Mouse (Mus musculus) stomach, postnatal 0 days (tissue): ENCODE results near the gene Gpatch8. TPM values are rescaled to one million over a fixed set of nuclear protein-coding genes. Genes with fewer than 3 reads are reported as not detected.
A peak's percentile ranks its signal among the peaks of the same experiment; 100 is the strongest.
"Not testable (repeated sequence)": the region's sequence is repeated elsewhere in the genome, so short reads cannot be mapped to it uniquely, and the experiment has no call there.

Experiments
- ATAC-seq: fragments of 200-750 bp; cut with Nextera tagmentation; 2 replicates; pipeline ENCODE4 v1.8.0; 2017; ENCODE audit not compliant: low FRiP score, low TSS enrichment
- DNase-seq: peaks from one replicate; pipeline ENCODE4 v3.0.0-alpha.2; 2016; ENCODE audit warnings: low spot score
- H3K27ac ChIP-seq: fragments of 300-500 bp; sonication (generic); replicated peaks from 2 replicates; pipeline ENCODE4 v1.5.1; 2014; ENCODE audit warnings: mild to moderate bottlenecking, control low read depth
- H3K27me3 ChIP-seq: fragments of 300-500 bp; sonication (generic); 2 replicates; pipeline ENCODE4 v1.6.1; 2014; ENCODE audit warnings: low read length; ENCODE audit not compliant: control insufficient read depth, insufficient read depth
- H3K36me3 ChIP-seq: fragments of 300-500 bp; sonication (generic); 2 replicates; pipeline ENCODE4 v1.6.1; 2014; ENCODE audit warnings: low read length, mixed read lengths; ENCODE audit not compliant: control insufficient read depth, insufficient read depth
- H3K4me1 ChIP-seq: fragments of 300-500 bp; sonication (generic); replicated peaks from 2 replicates; pipeline ENCODE4 v1.6.1; 2014; ENCODE audit warnings: antibody characterized with exemption; ENCODE audit not compliant: control insufficient read depth, insufficient read depth
- H3K4me2 ChIP-seq: fragments of 300-500 bp; sonication (generic); replicated peaks from 2 replicates; pipeline ENCODE4 v1.6.1; 2014; ENCODE audit warnings: low read depth, mild to moderate bottlenecking, control low read depth, moderate library complexity
- H3K4me3 ChIP-seq: fragments of 300-500 bp; sonication (generic); 2 replicates; pipeline ENCODE4 v1.5.1; 2014; ENCODE audit warnings: low read depth, low read length, control low read depth
- H3K9ac ChIP-seq: fragments of 300-500 bp; sonication (generic); 2 replicates; pipeline ENCODE4 v1.6.1; 2014; ENCODE audit warnings: mild to moderate bottlenecking, low read length, control low read depth, mixed read lengths
- H3K9me3 ChIP-seq: fragments of 300-500 bp; sonication (generic); 2 replicates; pipeline ENCODE4 v1.6.1; 2016; ENCODE audit warnings: low read length; ENCODE audit not compliant: control insufficient read depth
- CTCF ChIP-seq: IDR thresholded peaks from 2 replicates; pipeline ENCODE4 v1.5.1; 2016; ENCODE audit warnings: antibody characterized with exemption, low read depth, mild to moderate bottlenecking, moderate library complexity
- EP300 ChIP-seq: optimal IDR thresholded peaks from 2 replicates; pipeline ENCODE3; 2016; ENCODE audit warnings: antibody characterized with exemption
- WGBS: fragments of 180-500 bp; shearing (Covaris S2); extraction: QIAGEN DNeasy Blood & Tissue Kit; methylation state at CpG from one replicate; pipeline ENCODE4 v1.1.7; 2014; 5-methylcytosine and 5-hydroxymethylcytosine counted together
- polyA plus RNA-seq: library from polyadenylated mRNA; unstranded; fragments of >200 nt; fragmentation: Nextera tagmentation; extraction: Ambion mirVana; gene quantifications from 2 replicates; pipeline ENCODE4 v1.2.1, GENCODE M21; 2015

Gene Gpatch8
- polyA plus RNA-seq, 1 experiment from 2014 or later: 16.8 TPM

DNA sequence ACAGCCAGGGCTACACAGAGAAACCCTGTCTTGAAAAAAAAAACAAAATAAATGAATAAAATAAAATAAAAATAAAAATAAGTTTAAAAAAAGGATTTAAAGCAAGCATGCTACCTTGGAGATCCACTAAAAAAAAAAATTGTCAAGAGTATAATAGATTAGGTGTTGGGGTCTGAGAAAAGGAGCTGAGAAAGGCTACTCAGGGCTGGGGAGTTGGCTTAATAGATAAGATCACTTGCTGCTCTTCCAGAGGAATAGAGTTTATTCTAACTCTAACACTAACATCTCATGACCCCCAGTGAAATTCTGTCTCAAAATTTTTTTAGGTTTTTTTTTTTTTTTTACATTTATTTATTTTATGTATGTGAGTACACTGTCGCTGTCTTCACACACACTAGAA is 10.1 kb upstream of the Gpatch8 start:
- ATAC-seq (no peak), DNase-seq (no peak)
- no peak for TF ChIP-seq EP300
- TF ChIP-seq CTCF: no peak
- no peaks in the 10 kb centered on the region for H3K27me3 ChIP-seq
- no peak overlapping the region for H3K4me3 ChIP-seq
- 96% methylated on average over 1 of the region's 1 CpGs for WGBS
- H3K36me3 ChIP-seq: no peaks in the 10 kb centered on the region
- no peak overlapping the region for H3K27ac ChIP-seq
- H3K9me3 ChIP-seq: no peaks in the 10 kb centered on the region
- no peak overlapping the region for H3K9ac ChIP-seq
- H3K4me2 ChIP-seq: no peak overlapping the region
- H3K4me1 ChIP-seq: no peaks in the 10 kb centered on the region

- Histone ChIP-seq H3K9me3 (no peaks in the 10 kb centered on the region), H3K9ac (no peak overlapping the region), H3K4me3 (no peak overlapping the region), H3K4me1 (no peaks in the 10 kb centered on the region), H3K4me2 (no peak overlapping the region), H3K27ac (no peak overlapping the region), H3K36me3 (no peaks in the 10 kb centered on the region), H3K27me3 (no peaks in the 10 kb centered on the region)
- TF ChIP-seq EP300 (no peak), CTCF (no peak)
- DNase-seq (no peak), ATAC-seq (no peak)
Measured at GRCm38 (mm10) chr11:102565741-102566140, 9.5 kb upstream of the Gpatch8 start.

GRCm38 (mm10) chr11:102564952-102565671 is 8.9 kb upstream of the Gpatch8 start:
- H3K36me3 ChIP-seq, H3K4me1 ChIP-seq, DNase-seq, H3K4me3 ChIP-seq, H3K4me2 ChIP-seq, H3K9me3 ChIP-seq, H3K9ac ChIP-seq, H3K27ac ChIP-seq, H3K27me3 ChIP-seq, ATAC-seq: not testable (repeated sequence)
- WGBS: 68% methylated on average over 14 of the region's 14 CpGs

DNA sequence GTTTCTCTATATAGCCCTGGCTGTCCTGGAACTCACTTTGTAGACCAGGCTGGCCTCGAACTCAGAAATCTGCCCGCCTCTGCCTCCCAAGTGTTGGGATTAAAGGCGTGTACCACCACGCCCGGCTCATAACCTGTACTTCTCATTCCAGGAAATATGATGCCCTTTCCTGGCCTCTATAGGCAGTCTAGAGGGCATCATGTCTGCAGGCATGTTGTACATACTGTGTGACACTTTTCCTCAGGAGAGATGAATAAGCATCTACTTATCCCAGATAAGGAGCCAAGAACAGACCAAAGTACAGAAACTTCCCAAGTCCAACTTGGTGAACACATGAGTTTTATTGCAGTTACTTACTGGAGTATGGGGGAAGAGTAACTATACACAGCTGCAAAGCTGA is 2.5 kb upstream of the Gpatch8 start:
- H3K27ac ChIP-seq: no peak overlapping the region
- no peak for DNase-seq
- no peak overlapping the region for H3K4me2 ChIP-seq
- TF ChIP-seq CTCF (no peak), EP300 (no peak)
- no peak overlapping the region for H3K4me3 ChIP-seq
- no peaks in the 10 kb centered on the region for H3K4me1 ChIP-seq
- no peaks in the 10 kb centered on the region for H3K36me3 ChIP-seq
- no peak overlapping the region for H3K9ac ChIP-seq
- WGBS: 89% methylated on average over 4 of the region's 5 CpGs
- H3K27me3 ChIP-seq: no peaks in the 10 kb centered on the region
- ATAC-seq: no peak
- H3K9me3 ChIP-seq: no peaks in the 10 kb centered on the region

DNA sequence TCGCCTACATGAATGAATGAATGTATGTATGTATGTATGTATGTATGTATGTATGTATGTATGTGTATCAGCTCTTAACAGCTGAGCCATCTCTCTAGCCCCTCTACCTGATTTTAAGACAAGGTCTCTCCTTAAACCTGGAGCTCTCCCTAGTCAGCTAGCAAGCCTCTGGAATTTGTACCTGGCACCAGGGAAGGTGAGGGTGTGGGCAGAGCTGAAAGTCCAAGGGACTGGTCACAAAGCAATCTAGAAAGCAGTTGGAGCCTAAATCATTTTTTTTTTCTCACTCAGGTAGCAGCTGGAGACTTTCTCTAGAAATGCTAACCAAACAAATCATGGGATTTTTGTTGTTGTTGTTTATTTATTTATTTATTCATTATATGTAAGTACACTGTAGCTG is 1.2 kb upstream of the Gpatch8 start:
- Histone ChIP-seq H3K4me2 (no peak overlapping the region), H3K4me3 (no peak overlapping the region), H3K27me3 (no peaks in the 10 kb centered on the region), H3K27ac (no peak overlapping the region), H3K9me3 (no peaks in the 10 kb centered on the region), H3K36me3 (no peaks in the 10 kb centered on the region), H3K4me1 (no peaks in the 10 kb centered on the region), H3K9ac (no peak overlapping the region)
- ATAC-seq (no peak), DNase-seq (no peak)
- WGBS: 79% methylated on average over 1 of the region's 1 CpGs
- TF ChIP-seq CTCF (no peak), EP300 (no peak)

DNA sequence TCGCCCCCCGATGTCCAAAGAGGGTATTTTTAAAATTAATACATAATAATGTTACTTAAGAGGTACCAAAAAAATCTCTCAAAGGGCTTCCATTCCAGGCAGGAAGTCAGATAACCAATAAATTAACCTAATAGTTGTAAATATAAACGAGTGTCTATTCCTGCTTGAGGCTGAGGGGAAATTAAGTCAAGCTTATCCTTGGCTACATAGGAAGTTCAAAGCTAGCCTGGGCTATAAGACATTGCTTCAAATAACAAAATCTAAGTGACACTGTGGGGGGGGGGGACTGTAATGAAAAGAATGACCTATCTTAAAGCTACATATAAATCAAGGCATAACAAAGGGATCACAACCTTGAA is 503 bp upstream of the Gpatch8 start:
- WGBS: 11% methylated on average over 3 of the region's 3 CpGs

More for the DNA sequence above, 503 bp upstream of the Gpatch8 start:
- Histone ChIP-seq H3K4me3 (peak overlapping the region; percentile 97; the same call in 1 of the 2 replicates), H3K27ac (peak overlapping the region; percentile 94; the same call in 1 of the 2 replicates), H3K9ac (no peak overlapping the region), H3K4me1 (no peaks in the 10 kb centered on the region), H3K36me3 (no peaks in the 10 kb centered on the region), H3K4me2 (peak overlapping the region; percentile 49), H3K27me3 (no peaks in the 10 kb centered on the region), H3K9me3 (no peaks in the 10 kb centered on the region)
- no peak for ATAC-seq
- no peak for DNase-seq
- TF ChIP-seq CTCF: 0 out of 2 replicates have a peak, but pooled peaks have one; percentile 32
- TF ChIP-seq EP300: no peak
